Mouse (Mus musculus) left cerebral cortex, postnatal 10 days (tissue): ENCODE results near the gene Stub1. TPM values are rescaled to one million over a fixed set of nuclear protein-coding genes. Genes with fewer than 3 reads are reported as not detected.
"Not testable (repeated sequence)": the region's sequence is repeated elsewhere in the genome, so short reads cannot be mapped to it uniquely, and the experiment has no call there.

Source experiments
- DNase-seq, 2 experiments: peaks; one replicate each; pipeline ENCODE4 v3.0.0; 2021 to 2022; ENCODE audit warnings: low spot score in 2 of 2, mixed read lengths in 1 of 2; ENCODE audit errors: extremely low spot score in 1 of 2
- intact Hi-C: fragments of 180-260 bp; cut with DNase I; formaldehyde crosslinking; loops from one replicate; pipeline ENCODE4 v1.15.1; 2025
- total RNA-seq, 2 experiments: library from RNA; stranded (reverse); gene quantifications; 2 replicates each; pipeline ENCODE4 v1.2.3; 2021

Gene Stub1
- total RNA-seq, 2 experiments from 2014 or later, result 168 to 171 TPM

GRCm38 (mm10) chr17:25871566-25871965 is 38.4 kb upstream of the Stub1 start:
- intact Hi-C loops, DNase-seq: not testable (repeated sequence)

GRCm38 (mm10) chr17:25869954-25870353 is 36.8 kb upstream of the Stub1 start:
- DNase-seq, result no peak
- intact Hi-C loops, result no loop called here

- intact Hi-C loops, result no loop called here
- no peak for DNase-seq
These were observed 36.3 kb upstream of the Stub1 start for GRCm38 (mm10) chr17:25869498-25869897.

- intact Hi-C loops, result no loop called here
- peak in 1 of 2 experiments; percentile 90 for DNase-seq
These were observed 35.5 kb upstream of the Stub1 start, which contains the start of gene Mcrip2 for GRCm38 (mm10) chr17:25868601-25869191. Gene Mcrip2, minus strand, starts transcription at chr17:25868764.

- intact Hi-C loops, result no loop called here
- peak in 1 of 2 experiments; percentile 69 for DNase-seq
These were observed 34.8 kb upstream of the Stub1 start for GRCm38 (mm10) chr17:25867836-25868600.

- no peak for DNase-seq
- intact Hi-C loops, result no loop called here
These were observed 34.3 kb upstream of the Stub1 start for GRCm38 (mm10) chr17:25867509-25867835.

GRCm38 (mm10) chr17:25866172-25866571 is 33.0 kb upstream of the Stub1 start:
- intact Hi-C loops, result no loop called here
- DNase-seq, result no peak

- DNase-seq, result no peak
- intact Hi-C loops, result no loop called here
These were observed 32.1 kb upstream of the Stub1 start for GRCm38 (mm10) chr17:25865288-25865687.

- no peak for DNase-seq
- intact Hi-C loops, result no loop called here
These were observed 31.1 kb upstream of the Stub1 start for GRCm38 (mm10) chr17:25864311-25864710.

- DNase-seq, result no peak
- intact Hi-C loops, result no loop called here
These were observed 30.5 kb upstream of the Stub1 start for GRCm38 (mm10) chr17:25863681-25864080.

GRCm38 (mm10) chr17:25861704-25862612 is 28.8 kb upstream of the Stub1 start:
- intact Hi-C loops, result no loop called here
- no peak for DNase-seq

GRCm38 (mm10) chr17:25860832-25861703 is 27.9 kb upstream of the Stub1 start, which contains the start of gene Wdr90:
Gene Wdr90, minus strand, starts transcription at chr17:25861501.
- intact Hi-C loops, result no loop called here
- DNase-seq, result peak; percentile 90 to 95

- intact Hi-C loops, result no loop called here
- no peak for DNase-seq
These were observed 27.0 kb upstream of the Stub1 start for GRCm38 (mm10) chr17:25860229-25860628.

- intact Hi-C loops, result no loop called here
- DNase-seq, result peak; percentile 93 to 98
These were observed 11.2 kb upstream of the Stub1 start, which contains the start of gene Rhot2 for GRCm38 (mm10) chr17:25844396-25844901. Gene Rhot2, minus strand, starts transcription at chr17:25844851.

- no peak for DNase-seq
These were observed 10.6 kb upstream of the Stub1 start for GRCm38 (mm10) chr17:25843636-25844395.

GRCm38 (mm10) chr17:25843122-25843521 is 9.9 kb upstream of the Stub1 start:
- intact Hi-C loops, result no loop called here
- DNase-seq, result no peak

More at GRCm38 (mm10) chr17:25843636-25844395, 10.6 kb upstream of the Stub1 start:
- intact Hi-C loops, result no loop called here

GRCm38 (mm10) chr17:25842509-25842908 is 9.3 kb upstream of the Stub1 start:
- no peak for DNase-seq
- intact Hi-C loops, result no loop called here
